Mouse (Mus musculus) spleen, postnatal 4 days (tissue): ENCODE data around the gene Cct7.

Experiments
- DNase-seq, 2 experiments: peaks; one replicate each; pipeline ENCODE4 v3.0.0; 2022; ENCODE audit warnings: low spot score in 2 of 2

Cct7 gene

GRCm38 (mm10) chr6:85502103-85502910 lies 51.0 kb downstream of the Cct7 start:
- no peak for DNase-seq

GRCm38 (mm10) chr6:85502911-85503250 lies 51.6 kb downstream of the Cct7 start, which contains the start of gene Fbxo41:
Fbxo41 (minus strand) TSS chr6:85502994.
- no peak for DNase-seq

DNA sequence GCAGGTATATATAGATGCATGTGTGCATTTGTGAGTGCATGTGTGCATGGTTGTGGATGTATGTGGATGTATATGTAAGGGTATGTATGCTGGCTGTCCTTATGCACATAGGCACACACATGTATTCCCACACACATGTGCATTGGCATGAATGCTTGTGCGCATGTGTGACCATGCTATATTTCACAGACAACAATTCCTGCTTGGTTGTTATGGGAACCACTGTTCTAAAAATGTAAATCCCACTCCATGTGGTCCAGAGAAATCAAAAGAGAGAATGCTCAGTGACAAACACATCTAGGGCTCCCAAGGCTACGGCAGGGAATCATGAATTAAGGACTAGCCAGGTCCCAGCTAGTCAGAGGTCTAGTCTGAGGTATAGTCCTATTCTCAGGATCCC lies 53.6 kb downstream of the Cct7 start:
- no peak for DNase-seq

GRCm38 (mm10) chr6:85508602-85509001 lies 57.3 kb downstream of the Cct7 start:
- no peak for DNase-seq

- DNase-seq: no peak
These were observed 59.2 kb downstream of the Cct7 start for GRCm38 (mm10) chr6:85510476-85510875.

DNA sequence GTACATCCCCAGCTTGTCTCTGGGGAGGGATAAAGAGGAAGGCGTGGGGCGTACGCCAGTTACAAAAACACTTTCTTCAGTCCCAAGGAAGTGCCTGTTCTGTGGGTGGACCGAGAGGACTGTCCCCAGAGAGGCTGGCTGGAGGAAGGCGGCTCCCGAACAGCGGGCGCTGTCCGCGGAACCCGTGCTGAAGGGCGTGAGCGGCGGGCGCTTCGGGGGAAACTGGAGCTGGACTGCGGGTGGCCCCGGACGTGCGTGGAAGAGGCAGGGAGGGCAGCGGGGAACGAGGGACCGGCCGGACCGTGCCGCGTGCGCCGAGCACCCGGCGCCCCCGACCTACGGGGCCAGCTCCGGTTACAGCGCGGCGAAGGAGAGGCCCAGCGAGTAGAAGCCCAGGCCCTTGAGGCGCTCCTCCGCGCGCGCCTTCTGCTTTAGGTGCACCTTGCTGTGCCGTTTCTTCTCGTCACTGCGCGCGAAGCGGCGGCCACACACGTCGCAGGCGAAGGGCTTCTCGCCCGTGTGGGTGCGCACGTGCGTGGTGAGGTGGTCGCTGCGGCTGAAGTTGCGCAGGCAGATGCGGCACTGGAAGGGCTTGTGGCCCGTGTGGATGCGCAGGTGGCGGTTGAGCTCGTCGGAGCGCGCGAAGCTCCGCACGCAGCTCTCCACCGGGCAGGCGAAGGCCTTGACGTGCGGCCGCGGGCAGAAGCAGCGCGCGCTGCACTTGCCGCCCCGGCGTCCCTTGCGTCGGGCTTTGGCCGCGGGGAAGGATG lies 60.2 kb downstream of the Cct7 start:
- DNase-seq: peak in 1 of 2 experiments; percentile 67

GRCm38 (mm10) chr6:85512056-85512440 lies 60.7 kb downstream of the Cct7 start:
- DNase-seq: no peak

DNA sequence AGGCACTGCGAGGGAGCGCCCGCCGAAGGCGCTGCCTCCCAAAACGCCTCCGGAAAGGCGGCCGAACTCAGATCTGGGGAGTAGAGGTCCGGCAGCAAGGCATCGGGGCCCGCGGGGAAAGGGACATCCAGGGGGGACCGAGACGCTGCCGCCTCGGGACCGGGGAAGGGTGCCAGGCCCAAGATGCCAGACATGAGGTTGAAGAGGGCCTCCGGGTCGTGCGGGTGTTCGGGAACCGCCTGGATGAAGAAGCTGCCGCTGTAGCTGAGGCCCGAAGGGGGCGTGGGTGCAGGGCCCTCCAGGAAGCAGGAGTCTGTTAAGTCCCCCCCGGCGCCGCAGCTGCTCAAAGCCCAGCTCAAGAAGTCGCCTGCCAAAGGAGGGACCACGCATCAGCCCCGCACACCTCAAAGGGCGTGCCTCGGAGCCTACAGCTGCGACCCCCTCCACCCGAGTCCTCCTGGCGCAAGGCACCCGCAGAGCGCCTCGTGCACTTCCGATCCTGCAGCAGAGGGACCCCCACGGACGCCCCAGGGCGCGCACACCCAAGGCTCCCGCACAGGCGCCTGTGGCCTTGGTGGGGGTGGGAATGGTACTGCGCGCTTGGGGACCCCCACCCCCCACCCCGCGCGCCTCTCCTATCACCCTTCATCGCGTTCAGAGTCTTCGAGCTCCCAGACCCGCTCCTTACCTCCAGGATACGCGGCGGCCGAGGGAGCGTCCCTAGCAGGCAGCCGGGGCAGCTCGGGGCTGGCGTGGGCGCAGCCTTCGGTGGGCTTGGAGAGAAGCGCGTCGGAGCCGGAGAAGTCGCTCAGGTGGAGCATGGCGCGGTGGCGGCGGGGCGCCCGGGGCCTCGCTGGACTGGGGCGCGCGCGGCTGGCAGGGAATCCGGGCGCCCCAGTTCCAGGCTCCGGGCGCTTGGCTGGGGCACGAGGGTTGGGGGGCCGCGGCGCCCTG lies 61.5 kb downstream of the Cct7 start:
- peak in 1 of 2 experiments; percentile 62 for DNase-seq

GRCm38 (mm10) chr6:85513531-85513910 lies 62.2 kb downstream of the Cct7 start, which contains the start of gene Egr4:
Egr4 (minus strand) TSS chr6:85513589.
- no peak for DNase-seq

GRCm38 (mm10) chr6:85515941-85516340 lies 64.6 kb downstream of the Cct7 start:
- no peak for DNase-seq
